Mouse (Mus musculus): ENCODE measurements around the gene 3110082I17Rik.

Gene 3110082I17Rik

GRCm38 (mm10) chr5:139325395-139325966 lies 134.8 kb downstream of the 3110082I17Rik start, which contains the start of gene Adap1:
Gene Adap1, minus strand, starts transcription at chr5:139325622.
- peak; percentile 50 for DNase-seq (ENCODE audit: low read depth, low spot score)

DNA sequence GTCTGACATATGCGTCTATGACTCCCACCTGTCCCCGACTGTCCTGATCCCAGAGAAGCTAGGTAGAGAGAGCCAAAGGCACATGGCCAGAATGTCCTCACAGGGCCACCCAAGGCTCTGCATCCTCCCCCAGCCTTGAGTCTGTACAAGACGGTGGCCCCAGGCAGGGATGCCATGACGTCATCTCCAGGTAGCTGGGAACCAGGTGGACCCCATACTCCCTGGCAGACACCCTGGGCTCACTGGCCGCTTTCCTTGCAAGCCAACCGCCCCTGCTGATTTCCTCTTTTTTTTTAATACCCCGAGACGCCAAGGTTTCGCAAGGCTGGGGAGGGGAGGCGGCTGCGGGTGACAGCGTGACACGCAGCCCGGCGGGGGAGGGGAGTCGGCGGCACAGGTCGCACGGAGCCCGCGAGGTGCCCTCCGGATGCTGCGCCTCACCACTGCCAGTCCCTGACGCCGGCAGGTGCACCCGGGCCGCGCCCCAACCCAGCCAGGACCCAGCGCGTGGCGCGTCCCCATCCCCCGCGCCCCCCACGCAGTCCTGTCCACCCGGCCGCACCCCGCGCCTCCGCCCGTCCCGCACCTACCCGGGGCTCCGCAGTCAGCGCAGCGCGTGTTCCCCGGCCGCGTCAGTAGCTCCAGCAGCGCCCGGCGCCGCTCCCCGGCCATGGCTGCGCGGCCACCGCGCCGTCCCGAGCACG lies 135.5 kb downstream of the 3110082I17Rik start:
- DNase-seq (ENCODE audit: low read depth, low spot score): no peak

- DNase-seq (ENCODE audit: low read depth, low spot score): no peak
Measured at GRCm38 (mm10) chr5:139324045-139324491, 136.3 kb downstream of the 3110082I17Rik start.

DNA sequence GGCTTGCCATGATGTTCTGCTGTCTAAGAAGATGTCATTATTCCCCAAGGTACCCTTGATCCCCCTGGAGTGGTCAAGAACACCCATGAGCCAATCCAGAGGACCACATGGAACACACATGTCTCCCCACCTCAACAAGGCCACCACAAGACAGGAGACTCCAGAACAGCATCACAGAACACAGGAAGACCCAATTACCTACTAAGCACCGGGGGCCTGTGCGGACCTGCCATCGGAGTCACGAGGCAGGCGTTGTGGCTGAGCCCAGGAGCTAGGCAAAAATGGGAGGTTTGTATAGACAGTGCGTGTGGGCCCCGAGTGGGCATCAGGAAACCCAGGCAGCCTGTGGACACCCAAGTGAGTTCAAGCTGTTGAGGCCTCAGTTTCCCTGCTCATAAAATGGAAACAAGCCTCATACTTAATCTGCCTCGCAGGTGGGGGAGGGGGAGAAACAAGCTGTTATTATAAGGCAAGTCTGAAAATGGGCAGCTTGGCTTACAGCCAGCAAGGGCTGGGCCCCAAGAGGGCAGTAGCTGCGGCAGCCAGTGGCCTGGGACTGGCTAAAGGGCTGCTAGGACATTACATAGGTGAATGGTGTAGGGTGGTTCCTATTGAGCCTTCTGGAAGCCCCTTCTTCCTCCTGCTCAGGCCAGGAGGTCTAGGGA lies 136.9 kb downstream of the 3110082I17Rik start:
- DNase-seq (ENCODE audit: low read depth, low spot score): no peak

DNA sequence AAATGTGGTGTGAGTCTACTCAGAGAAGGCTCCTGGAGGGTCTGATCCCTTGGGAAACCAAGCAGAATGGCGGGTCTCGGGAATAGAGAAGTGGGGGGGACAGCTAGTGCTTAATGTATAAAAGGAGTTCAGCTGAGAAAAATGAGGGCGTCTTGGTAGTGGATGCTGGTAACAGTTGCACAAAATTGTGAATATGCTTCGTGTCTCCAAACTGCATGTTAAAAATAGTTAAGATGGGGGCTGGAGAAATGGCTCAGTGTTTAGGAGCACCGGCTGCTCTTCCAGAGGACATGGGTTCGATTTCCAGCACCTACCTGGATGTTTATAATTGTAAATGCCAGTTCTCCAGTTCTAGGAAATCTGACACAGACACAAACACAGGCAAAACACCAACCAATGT lies 139.0 kb downstream of the 3110082I17Rik start:
- no peak for DNase-seq (ENCODE audit: low read depth, low spot score)

DNA sequence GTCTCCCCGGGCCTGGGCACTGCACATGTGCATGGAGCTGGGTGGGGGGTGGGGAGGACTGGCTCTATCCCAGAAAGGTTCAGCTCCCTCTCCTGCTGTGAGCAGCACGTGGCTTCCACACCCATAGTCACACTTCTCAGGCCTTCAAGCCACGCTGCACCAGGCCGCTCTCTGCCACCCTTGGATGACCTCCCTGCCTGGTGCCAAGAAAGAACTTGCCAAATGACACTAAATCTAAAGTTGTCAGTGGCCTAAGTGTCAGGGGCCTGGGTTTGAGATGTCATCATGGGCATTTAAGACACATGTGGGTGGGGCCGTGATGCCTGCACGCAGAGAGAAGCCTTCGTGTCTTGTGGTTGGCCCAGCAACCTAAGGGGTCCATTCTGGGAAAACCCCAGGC lies 139.9 kb downstream of the 3110082I17Rik start:
- DNase-seq (ENCODE audit: low read depth, low spot score): no peak

DNA sequence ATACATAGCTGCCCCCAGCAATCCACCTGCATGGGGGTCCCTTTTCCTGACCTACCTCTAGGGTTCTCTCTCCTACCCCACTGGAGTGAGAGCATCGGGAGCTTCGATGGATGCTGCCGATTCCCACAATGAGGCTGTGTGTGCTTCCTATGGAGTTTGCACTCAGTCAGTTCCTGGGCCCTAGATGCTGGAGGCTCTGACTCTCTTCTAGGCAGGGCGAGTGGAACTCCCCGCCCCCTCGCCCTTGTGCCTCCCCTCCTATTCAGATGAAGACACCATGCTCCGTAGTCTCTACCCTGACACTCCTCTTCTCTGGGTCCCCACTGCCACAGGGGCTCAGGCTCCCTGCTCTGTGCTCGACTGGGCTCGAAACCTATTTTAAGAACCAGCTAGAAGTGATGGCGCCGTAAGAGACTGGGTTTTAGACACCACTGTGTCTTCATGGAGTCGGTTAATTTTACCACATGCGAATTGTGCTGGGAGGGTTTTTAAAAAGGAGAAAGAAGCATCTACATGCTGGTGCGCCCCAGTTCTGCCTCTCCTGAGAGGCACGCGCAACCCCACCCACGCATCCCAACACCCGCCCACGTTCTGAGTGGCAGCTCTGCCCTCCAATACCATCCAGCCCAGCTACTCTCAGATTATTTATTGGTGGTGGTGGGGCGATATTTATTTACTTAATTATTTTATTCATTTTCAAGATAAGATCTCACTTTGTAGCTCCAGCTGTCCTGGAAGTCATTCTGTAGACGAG lies 142.4 kb downstream of the 3110082I17Rik start:
- DNase-seq (ENCODE audit: low read depth, low spot score): no peak

- DNase-seq (ENCODE audit: low read depth, low spot score): no peak
Measured at GRCm38 (mm10) chr5:139316982-139317675, 143.2 kb downstream of the 3110082I17Rik start.

- no peak for DNase-seq (ENCODE audit: low read depth, low spot score)
Measured at GRCm38 (mm10) chr5:139314941-139315642, 145.2 kb downstream of the 3110082I17Rik start.

GRCm38 (mm10) chr5:139313536-139313935 lies 146.8 kb downstream of the 3110082I17Rik start:
- DNase-seq (ENCODE audit: low read depth, low spot score): no peak

GRCm38 (mm10) chr5:139311822-139312221 lies 148.5 kb downstream of the 3110082I17Rik start:
- DNase-seq (ENCODE audit: low read depth, low spot score): no peak

DNA sequence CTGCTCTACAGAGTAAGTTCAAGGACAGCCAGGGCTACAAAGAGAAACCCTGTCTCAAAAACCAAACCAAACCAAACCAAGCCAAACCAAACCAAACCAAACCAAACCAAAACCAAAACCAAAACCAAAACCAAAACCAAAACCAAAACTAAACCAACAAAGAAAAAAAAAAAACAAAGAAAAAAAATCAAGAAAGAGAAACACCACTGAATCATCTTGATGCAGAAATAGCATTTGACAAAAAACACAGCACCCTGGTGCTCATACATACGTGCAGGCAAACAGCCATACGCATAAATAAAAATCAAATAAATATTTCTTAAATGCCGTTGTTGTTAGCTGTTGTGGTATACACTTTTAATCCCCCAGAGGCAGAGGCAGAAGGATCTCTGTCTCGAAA lies 149.8 kb downstream of the 3110082I17Rik start:
- no peak for DNase-seq (ENCODE audit: low read depth, low spot score)

- no peak for DNase-seq (ENCODE audit: low read depth, low spot score)
Measured at GRCm38 (mm10) chr5:139309946-139310345, 150.4 kb downstream of the 3110082I17Rik start.
